Mouse (Mus musculus) E14TG2a.4 (cell line): Measurements from ENCODE around the gene Snapc2.

Source experiments
- CTCF ChIP-seq: conservative IDR thresholded peaks from 2 replicates; pipeline ENCODE4 v1.5.1; 2014; ENCODE audit warnings: low read length
- NANOG ChIP-seq: IDR thresholded peaks from 2 replicates; pipeline ENCODE4 v1.6.1; 2014; ENCODE audit warnings: borderline replicate concordance, low read length, mixed read lengths
- POU5F1 ChIP-seq: IDR thresholded peaks from 2 replicates; pipeline ENCODE4 v1.6.1; 2014; ENCODE audit warnings: low read length, borderline replicate concordance

DNA sequence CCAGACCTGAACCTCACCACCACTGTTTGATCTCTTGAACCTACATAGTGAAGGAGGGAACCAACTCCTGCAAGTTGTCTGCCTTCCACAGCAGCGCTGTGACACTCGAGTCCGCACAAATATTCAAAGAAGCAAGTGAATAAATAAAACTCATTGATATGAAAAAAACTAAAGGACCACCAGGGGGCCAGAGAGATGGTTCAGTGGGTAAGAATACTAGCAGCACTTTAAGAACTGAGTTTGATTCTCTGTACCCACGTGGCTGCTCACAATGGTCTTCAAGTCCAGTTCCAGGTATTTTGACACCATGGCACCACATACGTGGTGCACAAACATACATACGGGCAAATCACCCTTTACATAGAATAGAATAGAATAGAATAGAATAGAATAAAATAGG, 41.8 kb upstream of the Snapc2 start:
- TF ChIP-seq CTCF (no peak), NANOG (no peak), POU5F1 (no peak)
